Mouse (Mus musculus) embryonic fibroblast, embryonic 13.5 days (primary cell): Measurements from ENCODE around the gene Galnt15.

Experiments
- CTCF ChIP-seq: IDR thresholded peaks from 2 replicates; pipeline ENCODE4 v1.5.1; 2011; ENCODE audit warnings: mild to moderate bottlenecking, control low read depth, low read length, moderate library complexity, borderline replicate concordance; ENCODE audit not compliant: insufficient read depth
- POLR2A ChIP-seq: IDR thresholded peaks from 2 replicates; pipeline ENCODE4 v1.6.1; 2011; ENCODE audit warnings: low read depth, mild to moderate bottlenecking, control low read depth, low read length, moderate library complexity

DNA sequence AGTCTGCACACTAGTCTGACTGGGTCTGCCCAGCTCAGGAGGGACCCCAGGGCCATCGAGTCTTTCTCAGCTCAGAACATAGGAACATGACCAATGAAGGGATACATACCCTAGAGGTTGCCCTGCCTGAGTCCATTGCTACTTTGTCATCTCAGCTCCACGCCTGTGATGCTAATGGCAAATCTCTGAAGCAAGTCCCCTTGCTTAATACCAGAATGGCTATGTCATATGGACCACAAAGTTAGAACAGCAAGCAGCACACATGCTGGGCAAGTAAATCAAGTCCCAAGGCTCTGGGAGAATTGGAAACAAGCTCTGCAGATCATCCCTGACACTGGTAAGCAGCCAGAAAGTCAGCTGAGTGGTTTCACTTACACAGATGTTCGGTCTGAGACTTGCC, 70.2 kb downstream of the Galnt15 start:
- TF ChIP-seq CTCF = no peak
- no peak for TF ChIP-seq POLR2A
